Mouse (Mus musculus) ES-E14 (cell line): ENCODE measurements around the gene Zranb3.

ENCODE experiments used
- HCFC1 ChIP-seq: IDR thresholded peaks from 2 replicates; pipeline ENCODE4 v1.6.1; 2012; ENCODE audit warnings: low read length, inconsistent platforms, borderline replicate concordance; ENCODE audit not compliant: insufficient read depth
- ZC3H11A ChIP-seq: IDR thresholded peaks from 2 replicates; pipeline ENCODE4 v1.6.1; 2012; ENCODE audit warnings: low read depth, mild to moderate bottlenecking, inconsistent platforms, low read length, borderline replicate concordance
- ZNF384 ChIP-seq: IDR thresholded peaks from 2 replicates; pipeline ENCODE4 v1.6.1; 2012; ENCODE audit warnings: low read depth, low read length, inconsistent platforms

DNA sequence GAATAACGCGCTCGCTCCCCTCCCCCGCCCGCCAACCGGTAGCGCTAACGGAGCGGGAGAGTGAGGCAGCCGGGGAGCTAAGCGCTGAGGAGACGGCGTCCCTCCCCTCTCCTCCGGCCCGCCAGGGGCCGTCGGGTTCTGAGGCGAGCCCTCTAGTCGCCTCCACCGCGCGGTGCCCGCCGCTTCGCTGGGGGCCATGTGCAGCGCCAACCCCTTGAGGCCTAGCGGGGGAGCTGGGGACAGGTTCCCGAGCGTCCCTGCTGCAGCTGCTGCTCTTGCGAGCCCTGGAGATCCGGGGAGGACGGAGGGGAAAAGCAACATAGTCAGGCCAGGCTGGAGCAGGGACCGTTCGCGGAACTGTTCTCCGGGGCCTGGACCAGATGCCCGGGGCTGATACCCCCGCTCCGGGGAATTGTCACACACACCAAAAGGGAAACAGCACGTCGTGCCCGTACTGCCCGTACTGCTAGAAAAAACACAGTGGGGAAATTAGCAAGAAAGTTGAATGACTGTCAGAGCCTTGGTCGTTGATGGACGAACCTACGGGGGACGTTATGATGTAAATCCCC, 757 bp upstream of the Zranb3 start:
- TF ChIP-seq HCFC1 = 0 out of 2 replicates have a peak, but pooled peaks have one; percentile 3
- no peak for TF ChIP-seq ZNF384
- no peak for TF ChIP-seq ZC3H11A
